Mouse (Mus musculus): Measurements from ENCODE around the gene Hmgcll1. TPM values are rescaled to one million over a fixed set of nuclear protein-coding genes. Genes with fewer than 3 reads are reported as not detected.
"Not testable (repeated sequence)": the region's sequence is repeated elsewhere in the genome, so short reads cannot be mapped to it uniquely, and the experiment has no call there.

Gene Hmgcll1
- polyA plus RNA-seq, 1 experiment from 2014 or later = 4.3 TPM

- no peak overlapping the region for H3K27ac ChIP-seq
- no peak overlapping the region for H3K4me2 ChIP-seq (replicated peaks)
- 58% methylated on average over 2 of the region's 2 CpGs for WGBS
- no peak overlapping the region for H3K4me3 ChIP-seq
- no peaks in the 10 kb centered on the region for H3K36me3 ChIP-seq
- no peaks in the 10 kb centered on the region for H3K9me3 ChIP-seq
- H3K4me1 ChIP-seq = peaks cover 7% of the 10 kb centered on the region
- no peaks in the 10 kb centered on the region for H3K27me3 ChIP-seq
- no peak for ATAC-seq (ENCODE audit: low FRiP score, low read depth)
- no peak overlapping the region for H3K9ac ChIP-seq
These were observed 76.9 kb downstream of the Hmgcll1 start for GRCm38 (mm10) chr9:76091561-76091960.

- Histone ChIP-seq H3K27ac (no peak overlapping the region), H3K36me3 (no peaks in the 10 kb centered on the region), H3K9ac (no peak overlapping the region), H3K9me3 (no peaks in the 10 kb centered on the region), H3K27me3 (no peaks in the 10 kb centered on the region), H3K4me3 (no peak overlapping the region), H3K4me2 (replicated peaks) (no peak overlapping the region), H3K4me1 (peaks cover 8% of the 10 kb centered on the region; the same call in 1 of the 2 replicates)
- no peak for ATAC-seq (ENCODE audit: low FRiP score, low read depth)
- 29% methylated on average over 5 of the region's 5 CpGs for WGBS
These were observed 82.6 kb downstream of the Hmgcll1 start for GRCm38 (mm10) chr9:76097221-76097620.

- no peak overlapping the region for H3K4me3 ChIP-seq
- H3K27ac ChIP-seq = no peak overlapping the region
- no peak overlapping the region for H3K4me2 ChIP-seq (replicated peaks)
- no peaks in the 10 kb centered on the region for H3K36me3 ChIP-seq
- H3K4me1 ChIP-seq = peaks cover 8% of the 10 kb centered on the region; the same call in 1 of the 2 replicates
- H3K9me3 ChIP-seq = no peaks in the 10 kb centered on the region
- H3K27me3 ChIP-seq = no peaks in the 10 kb centered on the region
- no peak overlapping the region for H3K9ac ChIP-seq
- 65% methylated on average over 3 of the region's 3 CpGs for WGBS
- ATAC-seq (ENCODE audit: low FRiP score, low read depth) = no peak
These were observed 85.3 kb downstream of the Hmgcll1 start for GRCm38 (mm10) chr9:76099981-76100380.

- not testable (repeated sequence) for H3K27me3 ChIP-seq
These were observed 89.8 kb downstream of the Hmgcll1 start for GRCm38 (mm10) chr9:76104416-76104815.

GRCm38 (mm10) chr9:76104846-76105245 is 90.2 kb downstream of the Hmgcll1 start:
- ATAC-seq (ENCODE audit: low FRiP score, low read depth) = no peak
- H3K9me3 ChIP-seq = no peaks in the 10 kb centered on the region
- H3K36me3 ChIP-seq = no peaks in the 10 kb centered on the region
- no peaks in the 10 kb centered on the region for H3K27me3 ChIP-seq
- WGBS = 93% methylated on average over 5 of the region's 5 CpGs
- no peaks in the 10 kb centered on the region for H3K4me1 ChIP-seq
- no peak overlapping the region for H3K4me2 ChIP-seq (replicated peaks)
- H3K27ac ChIP-seq = no peak overlapping the region
- no peak overlapping the region for H3K9ac ChIP-seq
- H3K4me3 ChIP-seq = no peak overlapping the region

More at GRCm38 (mm10) chr9:76104416-76104815, 89.8 kb downstream of the Hmgcll1 start:
- not testable (repeated sequence) for H3K4me2 ChIP-seq (replicated peaks); H3K4me1 ChIP-seq; H3K36me3 ChIP-seq; H3K27ac ChIP-seq; H3K9me3 ChIP-seq; H3K9ac ChIP-seq; H3K4me3 ChIP-seq; ATAC-seq (ENCODE audit: low FRiP score, low read depth)
- WGBS = 73% methylated on average over 1 of the region's 1 CpGs

- H3K4me2 ChIP-seq (replicated peaks); ATAC-seq (ENCODE audit: low FRiP score, low read depth); H3K27ac ChIP-seq; H3K4me1 ChIP-seq; H3K27me3 ChIP-seq; H3K9ac ChIP-seq; H3K9me3 ChIP-seq; H3K36me3 ChIP-seq; H3K4me3 ChIP-seq: not testable (repeated sequence)
- 0% methylated on average over 2 of the region's 2 CpGs for WGBS
These were observed 108.2 kb downstream of the Hmgcll1 start for GRCm38 (mm10) chr9:76122888-76123287.

- no peak for ATAC-seq (ENCODE audit: low FRiP score, low read depth)
- no peak overlapping the region for H3K4me2 ChIP-seq (replicated peaks)
- no peaks in the 10 kb centered on the region for H3K36me3 ChIP-seq
- H3K4me1 ChIP-seq = no peaks in the 10 kb centered on the region
- no peaks in the 10 kb centered on the region for H3K27me3 ChIP-seq
- no peaks in the 10 kb centered on the region for H3K9me3 ChIP-seq
- H3K9ac ChIP-seq = no peak overlapping the region
- H3K4me3 ChIP-seq = no peak overlapping the region
- WGBS = 76% methylated on average over 4 of the region's 4 CpGs
- H3K27ac ChIP-seq = no peak overlapping the region
These were observed 109.6 kb downstream of the Hmgcll1 start for GRCm38 (mm10) chr9:76124249-76124648.

GRCm38 (mm10) chr9:76129353-76129752 is 114.7 kb downstream of the Hmgcll1 start:
- Histone ChIP-seq H3K4me1 (peaks cover 6% of the 10 kb centered on the region; the same call in 1 of the 2 replicates), H3K9ac (no peak overlapping the region), H3K27ac (no peak overlapping the region), H3K4me3 (no peak overlapping the region), H3K4me2 (replicated peaks) (no peak overlapping the region), H3K36me3 (no peaks in the 10 kb centered on the region), H3K9me3 (no peaks in the 10 kb centered on the region), H3K27me3 (no peaks in the 10 kb centered on the region)
- no peak for ATAC-seq (ENCODE audit: low FRiP score, low read depth)
- WGBS = 63% methylated on average over 1 of the region's 1 CpGs

- no peak overlapping the region for H3K4me2 ChIP-seq (replicated peaks)
- peaks cover 19% of the 10 kb centered on the region for H3K4me1 ChIP-seq
- no peak overlapping the region for H3K9ac ChIP-seq
- H3K4me3 ChIP-seq = no peak overlapping the region
- WGBS = 33% methylated on average over 6 of the region's 6 CpGs
- H3K9me3 ChIP-seq = no peaks in the 10 kb centered on the region
- no peaks in the 10 kb centered on the region for H3K27me3 ChIP-seq
- no peak; the same call in 1 of the 2 replicates for ATAC-seq (ENCODE audit: low FRiP score, low read depth)
- H3K36me3 ChIP-seq = no peaks in the 10 kb centered on the region
- no peak overlapping the region for H3K27ac ChIP-seq
These were observed 119.4 kb downstream of the Hmgcll1 start for GRCm38 (mm10) chr9:76134042-76134441.

- Histone ChIP-seq H3K27ac (no peak overlapping the region), H3K36me3 (no peaks in the 10 kb centered on the region), H3K9me3 (no peaks in the 10 kb centered on the region), H3K4me1 (peaks cover 25% of the 10 kb centered on the region), H3K4me3 (no peak overlapping the region), H3K4me2 (replicated peaks) (no peak overlapping the region), H3K27me3 (no peaks in the 10 kb centered on the region), H3K9ac (no peak overlapping the region)
- ATAC-seq (ENCODE audit: low FRiP score, low read depth) = peak; percentile 78
- 73% methylated on average over 3 of the region's 3 CpGs for WGBS
These were observed 123.9 kb downstream of the Hmgcll1 start for GRCm38 (mm10) chr9:76138378-76139109.

GRCm38 (mm10) chr9:76145593-76145992 is 130.9 kb downstream of the Hmgcll1 start:
- ATAC-seq (ENCODE audit: low FRiP score, low read depth) = no peak
- 75% methylated on average over 3 of the region's 3 CpGs for WGBS
- no peak overlapping the region for H3K4me3 ChIP-seq
- H3K27me3 ChIP-seq = no peaks in the 10 kb centered on the region
- no peak overlapping the region for H3K27ac ChIP-seq
- H3K9me3 ChIP-seq = no peaks in the 10 kb centered on the region
- H3K4me1 ChIP-seq = peaks cover 7% of the 10 kb centered on the region
- no peak overlapping the region for H3K9ac ChIP-seq
- no peaks in the 10 kb centered on the region for H3K36me3 ChIP-seq
- no peak overlapping the region for H3K4me2 ChIP-seq (replicated peaks)

- Histone ChIP-seq H3K9me3 (no peaks in the 10 kb centered on the region), H3K27me3 (no peaks in the 10 kb centered on the region), H3K4me1 (0 out of 2 replicates have a peak, but pooled peaks cover 2% of the 10 kb centered on the region), H3K9ac (no peak overlapping the region), H3K4me2 (replicated peaks) (no peak overlapping the region), H3K4me3 (no peak overlapping the region), H3K27ac (no peak overlapping the region), H3K36me3 (no peaks in the 10 kb centered on the region)
- WGBS = 63% methylated on average over 8 of the region's 8 CpGs
- ATAC-seq (ENCODE audit: low FRiP score, low read depth) = no peak
These were observed 147.8 kb downstream of the Hmgcll1 start for GRCm38 (mm10) chr9:76162446-76162845.

- H3K4me1 ChIP-seq = 0 out of 2 replicates have a peak, but pooled peaks cover 5% of the 10 kb centered on the region
- no peak overlapping the region for H3K9ac ChIP-seq
- H3K36me3 ChIP-seq = no peaks in the 10 kb centered on the region
- H3K4me2 ChIP-seq (replicated peaks) = no peak overlapping the region
- whole genome bisulfite sequencing = 53% methylated on average over 3 of the region's 3 CpGs
- no peaks in the 10 kb centered on the region for H3K9me3 ChIP-seq
- ATAC-seq (ENCODE audit: low FRiP score, low read depth) = no peak
- no peak overlapping the region for H3K4me3 ChIP-seq
- no peak overlapping the region for H3K27ac ChIP-seq
- no peaks in the 10 kb centered on the region for H3K27me3 ChIP-seq
These were observed 153.7 kb downstream of the Hmgcll1 start for GRCm38 (mm10) chr9:76168355-76168754.

Data from limb, embryonic 13.5 days (tissue).